Mouse (Mus musculus): ENCODE measurements around the gene Btbd9.

Btbd9 gene

DNA sequence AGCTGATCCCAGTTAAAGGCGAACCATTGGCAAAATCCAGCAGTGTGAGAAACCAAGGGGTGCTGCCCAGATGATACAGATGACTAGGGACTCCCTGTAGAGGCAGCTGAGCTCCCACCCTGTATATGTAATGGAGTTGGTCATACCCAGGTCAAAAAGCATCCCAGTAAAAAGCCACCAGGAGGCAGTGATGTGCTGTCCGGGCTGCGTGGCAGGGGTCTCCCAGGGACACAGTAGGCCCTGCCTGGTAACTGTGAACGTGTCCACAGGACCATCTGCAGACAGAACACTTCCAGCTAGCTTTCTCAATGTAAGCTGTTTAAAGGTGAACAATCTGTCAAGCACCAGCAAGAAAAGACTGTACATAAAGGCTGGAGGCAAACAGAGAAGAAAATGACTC is 343.6 kb downstream of the Btbd9 start:
- DNase-seq = no peak

DNA sequence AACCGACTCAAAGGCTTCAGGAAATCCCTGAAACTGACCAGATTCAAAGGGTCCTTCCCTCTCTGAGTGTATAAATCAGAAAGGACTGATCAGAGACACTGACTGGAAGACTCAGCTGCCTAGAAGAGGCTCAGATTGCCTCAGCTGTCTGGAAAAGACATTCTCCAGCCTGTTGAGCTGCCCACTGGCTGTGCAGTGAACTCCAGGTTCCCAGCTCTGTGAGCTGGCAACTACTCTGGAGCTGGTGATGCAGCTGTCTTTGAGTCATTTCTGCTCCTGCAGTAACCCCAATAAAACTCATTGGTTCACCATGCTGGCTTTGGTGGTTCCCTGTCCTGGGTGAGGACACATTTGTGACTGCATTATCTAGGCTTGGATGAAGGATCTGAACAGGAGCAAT is 344.8 kb downstream of the Btbd9 start:
- DNase-seq = no peak

DNA sequence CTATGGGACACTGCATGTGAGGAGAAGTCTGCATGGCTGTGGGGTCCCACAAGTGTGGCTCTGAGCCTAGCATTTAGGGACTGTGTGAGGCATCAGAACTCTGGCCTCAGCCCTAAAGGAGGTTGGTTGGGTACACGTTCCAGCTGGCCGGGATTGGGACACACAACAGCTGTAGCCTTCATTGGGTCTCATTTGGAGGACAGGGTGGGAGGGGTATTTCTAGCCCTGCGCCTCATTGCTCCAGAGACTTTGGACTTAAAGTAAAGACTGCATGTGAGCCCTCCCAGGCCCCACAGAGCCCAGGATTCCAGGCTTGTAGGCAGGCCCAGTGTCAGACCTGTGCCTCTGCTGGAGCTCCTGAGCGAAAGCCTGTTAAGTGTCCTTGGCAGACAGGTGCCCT is 345.9 kb downstream of the Btbd9 start:
- DNase-seq = peak; percentile 19 to 47

DNA sequence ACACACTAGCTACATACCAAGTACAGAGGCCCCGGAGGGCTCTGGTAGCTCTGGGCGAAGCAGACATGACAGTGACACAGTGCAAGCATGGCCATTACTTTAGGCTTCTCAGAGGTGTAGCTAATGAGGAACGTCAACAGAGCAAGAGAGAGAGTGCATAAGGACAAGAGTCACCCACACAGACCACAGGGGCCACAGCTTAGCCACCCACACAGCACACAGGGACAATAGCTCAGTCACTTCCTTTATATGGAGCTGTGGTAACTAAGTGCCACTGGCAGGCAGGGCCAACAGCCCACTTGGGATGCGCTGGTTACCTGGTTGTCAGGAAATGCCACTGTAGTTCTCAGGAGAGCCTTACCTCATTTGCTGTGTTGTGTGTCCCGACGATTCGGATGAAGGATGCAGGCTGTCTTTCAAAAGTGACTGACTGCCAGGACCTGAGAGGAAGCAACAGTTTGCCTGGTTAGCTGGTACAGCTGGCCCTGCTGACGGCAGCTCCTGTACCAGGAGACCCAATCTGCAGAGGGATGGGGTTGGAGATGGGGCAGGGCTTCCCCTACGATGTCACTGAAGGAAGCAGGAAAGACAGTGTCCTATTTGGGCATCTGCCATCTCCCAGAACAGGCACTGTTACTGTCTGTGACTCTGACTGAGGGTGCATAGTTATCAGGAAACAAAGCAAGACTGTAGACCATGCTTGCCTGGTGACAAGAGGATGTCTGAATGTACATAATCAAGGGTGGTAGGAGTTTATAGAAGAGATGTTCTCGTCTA is 347.7 kb downstream of the Btbd9 start:
- DNase-seq = no peak

DNA sequence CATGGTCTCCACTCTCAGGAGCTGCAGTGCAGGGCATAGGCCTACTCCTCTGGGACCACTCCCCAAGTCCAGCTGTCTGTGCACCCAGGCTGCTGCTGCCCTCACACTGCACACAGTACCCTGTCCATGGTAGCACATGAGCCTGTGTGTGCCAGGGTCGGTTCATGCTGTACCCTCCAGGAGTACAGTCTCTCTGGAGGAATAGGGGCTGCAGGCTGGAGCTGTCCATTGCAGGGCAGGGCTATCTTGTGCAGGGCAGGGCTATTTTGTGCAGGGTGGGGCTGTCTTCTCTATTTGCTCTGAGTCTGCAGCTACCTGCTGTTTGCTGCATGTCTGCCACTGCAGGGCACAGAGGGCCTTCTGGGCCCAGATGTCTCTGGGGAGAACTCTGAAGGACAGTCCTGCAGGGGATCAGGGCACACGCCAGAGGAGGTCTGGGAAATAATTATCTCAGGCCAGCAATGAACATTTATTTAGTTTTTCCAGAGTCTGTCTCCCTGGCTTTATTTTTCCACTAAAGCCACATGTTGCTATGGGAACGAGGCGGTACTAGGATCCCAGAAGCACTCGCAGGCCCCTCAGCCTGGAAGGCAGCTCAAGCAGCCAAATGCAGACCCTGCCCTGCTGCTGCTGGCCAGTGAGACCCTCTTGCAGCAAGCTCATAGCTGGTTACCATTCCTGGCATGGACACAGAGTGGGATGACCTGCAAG is 351.1 kb downstream of the Btbd9 start:
- no peak for DNase-seq

DNA sequence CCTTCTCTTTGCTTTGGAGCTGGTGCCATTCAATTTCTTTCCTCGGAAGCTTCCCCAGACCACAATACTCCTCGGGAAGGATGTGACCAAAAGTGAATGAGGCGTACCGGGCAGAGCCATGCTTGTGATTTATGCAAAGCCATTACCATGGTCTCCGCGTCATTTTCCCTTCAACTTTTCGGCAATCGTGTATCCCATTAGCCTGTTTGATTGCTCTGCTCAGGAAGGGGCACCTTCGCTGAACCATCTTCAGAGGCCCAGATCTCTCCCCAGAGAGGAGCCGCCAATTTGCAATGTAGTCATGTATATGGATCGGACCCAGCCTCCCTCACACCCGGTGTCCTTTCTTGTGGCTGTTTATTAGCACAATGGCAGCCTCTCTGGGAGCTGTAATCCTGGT is 353.5 kb downstream of the Btbd9 start:
- DNase-seq = no peak

DNA sequence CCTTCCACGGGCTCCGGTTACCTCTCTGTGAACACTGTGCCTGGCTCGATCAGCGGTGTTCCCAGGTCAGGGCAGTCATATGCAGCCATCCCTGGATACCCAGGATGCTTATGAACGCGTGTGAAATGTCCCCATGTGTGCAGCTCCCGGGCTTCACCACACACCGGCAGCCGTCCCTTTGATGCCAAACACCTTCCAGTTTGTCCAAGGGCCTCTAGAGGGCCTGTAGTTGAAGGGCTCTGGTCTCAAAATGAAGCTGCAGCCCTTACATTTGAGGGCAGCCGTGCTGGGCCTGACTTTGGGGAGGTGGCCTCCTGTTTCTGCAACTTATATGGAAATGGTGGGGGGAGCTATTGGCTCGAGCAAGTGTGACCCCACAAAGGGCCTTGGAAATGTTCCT is 353.9 kb downstream of the Btbd9 start:
- DNase-seq = no peak

DNA sequence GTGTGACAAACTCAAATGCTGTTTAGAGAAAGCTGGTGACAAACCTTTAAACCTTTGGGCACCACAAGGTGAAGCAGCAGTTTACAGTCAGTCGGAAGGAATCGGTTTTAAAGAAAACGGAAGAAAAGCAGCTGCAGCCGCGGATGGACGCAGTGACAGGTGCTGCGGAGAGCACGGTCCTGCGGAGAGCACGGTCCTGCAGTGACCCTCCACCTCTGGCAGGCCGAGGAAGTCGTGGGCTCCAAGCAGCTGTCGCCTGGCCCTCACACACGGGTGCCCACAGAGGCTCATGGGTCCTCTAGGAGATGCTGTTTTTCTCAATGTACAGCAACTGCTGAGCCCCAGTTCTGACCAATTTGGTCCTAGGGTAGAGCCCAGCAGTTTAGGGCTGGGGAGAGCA is 354.6 kb downstream of the Btbd9 start:
- DNase-seq = no peak

DNA sequence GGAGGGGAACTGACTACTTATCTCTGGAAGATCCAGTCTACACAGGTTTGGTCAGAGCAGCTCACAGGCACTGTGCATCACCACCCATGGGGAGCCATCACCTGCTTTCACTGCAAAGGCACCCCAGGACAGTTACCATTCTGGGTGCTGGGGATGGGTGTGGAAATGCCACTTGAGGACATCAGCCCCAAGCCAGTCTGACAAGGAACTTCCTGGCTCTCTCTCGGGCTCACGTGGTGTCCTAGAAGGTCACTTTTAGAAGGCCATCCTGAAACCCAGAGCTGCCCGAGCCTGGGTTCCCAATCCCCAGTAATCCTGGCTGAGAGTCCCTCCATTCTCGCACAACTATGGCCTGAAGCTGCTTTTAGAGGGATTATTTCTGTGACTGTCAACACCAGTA is 360.5 kb downstream of the Btbd9 start:
- no peak for DNase-seq

DNA sequence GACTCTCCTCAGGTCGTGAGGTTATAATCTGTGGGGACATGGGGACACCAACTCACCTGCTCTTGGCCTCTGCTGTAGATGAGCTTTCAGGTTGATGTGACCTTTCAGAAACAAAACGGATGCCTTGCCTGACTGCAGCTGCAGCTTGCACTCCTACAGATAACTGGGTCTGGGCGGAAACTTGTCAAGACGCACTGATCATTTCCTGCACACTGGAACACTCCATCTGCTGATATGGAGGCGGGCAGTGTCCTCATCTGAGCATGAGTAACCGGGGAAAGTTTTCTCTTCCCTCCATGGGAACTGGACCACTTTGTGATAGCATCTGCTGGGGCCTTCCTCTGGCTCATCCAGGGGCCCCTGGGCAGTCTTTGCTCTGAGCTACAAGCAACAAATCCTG is 361.9 kb downstream of the Btbd9 start:
- no peak for DNase-seq

DNA sequence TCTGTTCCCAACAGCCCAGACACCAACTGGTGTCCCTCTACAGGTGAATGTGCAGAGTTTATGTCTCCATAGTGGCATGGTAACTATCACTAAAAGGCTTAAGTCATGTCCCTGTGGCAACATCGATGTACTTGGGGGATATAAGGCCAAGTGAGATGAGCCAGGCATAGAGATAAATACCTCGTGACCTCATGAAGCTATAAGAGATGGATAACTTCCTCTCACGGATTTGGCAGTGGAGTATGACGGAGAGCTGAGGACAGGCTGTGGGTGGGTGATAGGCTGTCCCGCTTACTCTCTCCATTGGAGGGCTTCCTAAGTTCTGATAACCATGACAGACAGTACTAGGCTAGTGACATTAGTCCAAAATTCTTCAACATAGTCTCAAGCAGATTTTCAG is 362.9 kb downstream of the Btbd9 start:
- no peak for DNase-seq

DNA sequence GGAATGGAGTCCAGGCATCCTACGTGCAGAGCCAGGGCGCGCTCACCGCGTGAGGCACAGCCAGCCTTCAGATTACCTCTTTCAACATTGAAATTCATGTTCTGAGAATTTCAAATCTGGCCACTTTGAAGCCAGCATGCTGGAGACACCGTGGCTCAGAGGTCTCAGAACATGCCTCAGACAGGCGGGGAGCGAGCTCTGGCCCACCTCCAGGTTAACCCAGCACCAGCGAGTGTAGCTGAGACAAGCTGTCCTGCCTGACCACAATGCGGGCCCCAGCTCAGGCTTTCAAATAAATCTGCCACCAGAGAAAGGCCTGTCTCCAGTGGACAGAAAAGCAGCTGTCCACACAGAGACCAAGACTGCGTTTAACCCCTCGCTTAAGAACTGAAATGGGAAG is 363.6 kb downstream of the Btbd9 start:
- DNase-seq = no peak

DNA sequence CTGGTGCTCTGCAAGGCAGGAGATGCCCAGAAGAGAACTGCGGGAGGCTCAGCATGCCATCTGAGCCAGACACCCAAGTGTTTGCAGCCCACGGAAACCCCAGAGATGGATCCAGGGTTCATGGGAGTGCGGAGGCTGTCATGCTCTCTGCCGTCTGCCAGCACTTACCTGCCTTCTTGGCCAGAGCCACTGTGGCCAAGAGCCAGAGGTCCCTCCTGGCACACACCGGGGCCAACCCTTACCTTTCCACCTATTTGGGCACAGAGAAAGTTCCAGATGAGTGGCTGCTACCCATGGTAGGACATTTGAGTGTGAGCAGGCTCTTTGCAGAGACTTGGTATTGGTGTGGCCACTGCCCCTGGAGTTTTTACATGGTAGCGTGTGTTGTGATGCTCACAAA is 365.4 kb downstream of the Btbd9 start:
- DNase-seq = no peak

DNA sequence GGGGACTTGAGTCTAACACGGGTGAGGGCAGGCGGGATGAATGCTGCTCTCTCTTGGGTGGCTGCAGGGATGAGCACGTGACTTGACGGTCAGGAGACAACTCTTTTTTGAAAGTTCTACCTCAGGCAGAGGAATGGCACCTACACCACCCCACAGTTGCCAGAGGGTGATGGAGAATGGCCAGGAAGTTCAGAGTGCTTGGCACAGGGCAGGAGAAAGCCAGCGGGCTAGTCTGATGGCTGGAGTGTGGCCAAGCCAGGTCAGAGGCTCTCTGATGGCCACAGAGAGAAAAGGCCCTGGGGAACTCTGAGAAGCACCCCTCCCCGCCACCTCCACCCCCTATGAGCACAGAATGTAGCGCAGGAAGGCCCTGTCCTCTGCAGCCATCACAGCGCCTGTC is 366.0 kb downstream of the Btbd9 start:
- DNase-seq = no peak

DNA sequence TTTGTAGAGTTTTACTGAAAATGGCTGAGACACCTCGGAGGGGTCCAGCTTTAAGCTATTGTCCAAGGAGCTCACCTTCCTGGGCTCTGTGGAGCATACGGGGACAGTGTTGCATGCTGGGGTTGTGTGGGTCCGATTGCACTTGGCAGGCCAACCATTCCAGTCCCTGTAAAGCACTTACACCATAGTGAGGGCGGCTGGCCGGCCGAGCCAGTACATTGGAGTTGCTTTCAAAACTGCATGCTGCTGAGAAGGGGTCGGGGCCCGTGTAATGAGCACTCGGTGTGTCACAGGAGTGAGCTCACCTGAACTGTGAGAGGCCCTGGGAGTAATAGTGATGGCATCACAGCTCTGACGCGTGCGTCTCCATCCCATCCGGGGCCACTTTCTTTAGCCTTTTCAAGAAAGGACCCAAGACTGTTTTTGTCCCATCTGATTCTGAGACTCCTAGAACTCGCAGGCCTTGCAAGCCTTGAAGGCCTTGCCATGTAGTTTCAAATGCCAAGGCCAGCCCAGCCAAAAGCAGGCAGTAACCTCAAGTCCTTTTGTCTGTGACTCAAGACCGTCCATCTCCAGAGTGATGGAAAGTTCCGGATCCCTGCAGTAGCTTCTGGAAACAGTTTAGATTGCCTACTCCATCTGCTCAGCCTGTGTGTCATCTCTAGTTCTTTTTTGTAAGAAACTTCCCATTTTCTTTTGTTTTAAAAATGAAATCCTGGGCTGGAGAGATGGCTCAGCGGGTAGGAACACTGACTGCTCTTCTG is 371.0 kb downstream of the Btbd9 start:
- DNase-seq = no peak

DNA sequence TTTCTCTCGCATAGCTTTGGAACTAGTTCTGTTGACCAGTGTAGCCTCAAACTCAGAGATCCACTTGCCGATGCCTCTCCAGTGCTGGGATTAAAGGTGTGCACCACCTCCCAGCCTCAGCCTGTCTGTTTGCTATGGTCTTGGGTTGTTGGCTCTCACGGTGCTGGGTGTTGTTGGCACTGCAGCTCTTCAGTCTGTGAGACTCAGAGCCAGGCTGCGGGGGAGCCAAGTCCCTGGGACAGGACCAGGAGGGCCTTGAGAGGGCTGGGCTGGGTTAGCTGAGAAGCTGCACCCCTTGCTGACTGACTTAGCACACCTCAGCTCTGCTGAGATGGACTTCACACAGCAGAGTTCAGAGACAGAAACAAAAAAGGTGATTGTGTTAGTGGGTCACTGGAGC is 376.0 kb downstream of the Btbd9 start:
- no peak for DNase-seq

DNA sequence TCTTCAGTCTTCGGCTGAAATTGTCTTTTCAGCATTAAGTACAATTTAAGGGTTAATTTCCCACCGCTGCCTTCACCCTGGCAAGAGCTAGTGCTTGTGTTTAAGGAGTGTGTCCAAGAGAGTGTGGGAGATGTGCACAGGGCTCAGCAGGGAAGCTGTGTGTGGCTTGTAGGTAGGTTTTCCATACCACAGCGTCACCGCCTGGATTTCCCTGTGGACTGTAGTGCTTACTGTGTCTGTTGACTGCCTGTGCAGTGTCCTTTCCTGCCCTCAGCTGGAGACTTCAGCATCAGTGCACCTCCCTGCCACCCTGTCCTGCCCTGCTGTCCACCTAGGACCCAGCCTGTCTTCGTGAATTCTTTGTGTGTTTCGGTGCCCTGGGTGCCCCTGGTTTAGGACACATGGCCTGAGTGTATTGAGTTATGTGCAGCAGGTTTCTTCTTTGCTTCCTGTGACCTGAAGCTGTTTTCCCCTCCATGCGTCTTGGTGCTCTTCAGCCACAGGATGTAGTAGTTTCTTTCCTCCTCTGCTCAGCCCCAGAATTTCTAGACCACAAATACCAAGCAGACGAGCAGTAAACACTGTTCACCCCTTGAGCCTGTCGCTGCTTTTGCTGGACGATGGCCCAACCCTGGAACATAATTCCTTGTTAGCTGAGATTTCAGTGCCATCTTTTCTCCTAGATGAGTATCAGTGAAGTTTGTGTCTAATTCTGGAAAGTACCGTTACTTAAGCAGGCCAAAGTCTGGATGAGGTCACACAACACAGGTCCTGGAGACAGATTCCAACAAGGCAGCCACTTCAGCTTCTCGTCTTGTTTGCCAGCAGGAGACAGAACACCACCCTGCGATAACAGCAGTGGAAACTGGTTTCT is 376.7 kb downstream of the Btbd9 start:
- DNase-seq = no peak

DNA sequence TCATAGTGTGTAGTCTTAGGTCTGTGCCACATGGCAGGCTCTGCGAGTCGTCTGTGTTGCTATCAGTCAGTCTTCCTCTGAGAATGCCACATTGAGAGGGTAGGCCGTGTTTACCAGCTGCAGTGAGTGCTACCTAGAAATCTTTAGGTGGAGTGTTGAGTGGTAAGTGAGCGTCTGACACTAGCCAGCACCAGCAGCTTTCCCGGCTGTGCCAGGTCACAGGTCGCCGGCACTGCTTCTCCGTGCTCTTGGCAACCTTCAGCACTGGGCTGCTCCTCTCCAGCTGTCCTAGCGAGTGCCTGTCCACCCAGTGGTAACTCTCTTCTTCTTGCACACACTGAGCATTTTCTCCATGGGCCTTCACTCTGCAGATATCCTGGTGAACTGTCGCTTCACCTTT is 377.9 kb downstream of the Btbd9 start:
- no peak for DNase-seq

DNA sequence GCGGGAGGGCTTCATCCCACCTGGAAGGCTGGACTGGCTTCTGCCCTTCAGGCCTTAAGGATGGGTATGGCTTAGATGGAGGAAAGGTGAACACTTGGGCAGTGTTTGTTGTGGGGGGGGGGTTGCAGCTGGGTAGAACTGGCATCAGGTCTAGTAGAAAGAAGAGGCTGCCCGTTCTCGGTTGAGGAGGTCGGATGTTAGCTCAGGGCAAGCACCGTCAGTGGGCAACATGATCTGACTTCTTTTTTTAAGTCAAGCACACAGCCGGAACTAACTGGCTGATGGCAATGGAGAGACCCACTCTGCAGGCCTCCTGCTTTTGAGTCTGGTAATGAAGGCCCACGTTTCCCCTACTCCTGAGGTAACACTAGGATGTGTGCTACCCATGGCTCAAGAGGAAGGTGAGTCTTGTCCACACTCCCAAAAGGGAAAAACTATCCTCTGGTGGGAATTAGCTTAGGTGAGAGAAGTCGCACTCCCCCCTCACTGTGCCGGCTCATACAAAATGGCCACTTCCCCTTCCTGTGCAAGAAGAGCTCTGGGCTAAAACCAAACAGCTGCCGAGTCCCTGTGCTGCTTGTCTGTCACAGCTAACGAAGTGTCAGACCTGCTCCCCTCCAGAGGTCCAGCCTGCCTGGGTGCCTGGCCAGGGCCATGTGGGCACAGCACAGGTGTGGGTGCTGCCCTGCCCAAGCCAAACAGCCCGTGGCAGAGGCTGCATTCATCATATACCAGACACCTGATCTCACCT is 378.8 kb downstream of the Btbd9 start:
- peak in 1 of 2 experiments; percentile 9 for DNase-seq

DNA sequence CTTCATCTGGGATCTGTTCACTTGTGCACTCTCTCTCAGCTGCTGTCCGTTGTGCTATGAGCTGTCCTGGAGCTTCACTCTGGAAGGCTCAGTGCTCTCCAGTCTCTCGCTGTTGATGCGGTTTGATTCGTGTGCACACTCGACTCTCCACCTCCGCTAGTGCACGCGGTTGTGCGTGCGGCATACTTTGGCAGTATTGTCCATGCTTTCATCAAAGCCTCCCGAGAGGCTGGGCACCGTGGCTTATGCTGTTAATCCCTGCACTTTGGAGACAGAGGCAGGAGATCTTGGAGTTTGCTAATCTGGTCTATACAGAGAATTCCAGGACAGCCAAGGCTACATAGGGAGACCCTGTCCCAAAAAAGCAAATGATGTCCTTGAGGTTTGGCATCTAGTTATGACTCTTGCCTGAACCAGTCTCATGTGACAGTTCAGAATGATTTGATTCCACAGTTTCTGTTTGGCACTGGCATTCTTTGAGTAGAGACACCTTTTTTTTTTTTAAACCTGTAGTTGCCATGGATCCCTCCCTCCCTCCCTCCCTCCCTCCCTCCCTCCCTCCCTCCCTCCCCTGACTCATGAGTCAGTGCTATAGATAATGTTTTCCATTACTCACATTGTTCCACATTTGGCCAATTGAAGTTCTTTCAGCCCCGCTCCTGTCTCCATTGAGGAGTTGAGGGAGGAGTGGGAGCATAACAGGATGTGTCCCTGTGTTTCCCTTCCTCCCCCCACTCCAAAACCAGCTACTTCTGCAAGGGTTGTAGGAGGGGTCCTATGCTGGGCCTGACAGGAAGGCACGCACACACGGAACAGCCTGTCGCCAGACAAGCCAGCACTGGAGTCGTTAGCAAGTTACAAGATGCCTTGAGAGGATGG is 379.6 kb downstream of the Btbd9 start:
- DNase-seq = peak in 1 of 2 experiments; percentile 5

DNA sequence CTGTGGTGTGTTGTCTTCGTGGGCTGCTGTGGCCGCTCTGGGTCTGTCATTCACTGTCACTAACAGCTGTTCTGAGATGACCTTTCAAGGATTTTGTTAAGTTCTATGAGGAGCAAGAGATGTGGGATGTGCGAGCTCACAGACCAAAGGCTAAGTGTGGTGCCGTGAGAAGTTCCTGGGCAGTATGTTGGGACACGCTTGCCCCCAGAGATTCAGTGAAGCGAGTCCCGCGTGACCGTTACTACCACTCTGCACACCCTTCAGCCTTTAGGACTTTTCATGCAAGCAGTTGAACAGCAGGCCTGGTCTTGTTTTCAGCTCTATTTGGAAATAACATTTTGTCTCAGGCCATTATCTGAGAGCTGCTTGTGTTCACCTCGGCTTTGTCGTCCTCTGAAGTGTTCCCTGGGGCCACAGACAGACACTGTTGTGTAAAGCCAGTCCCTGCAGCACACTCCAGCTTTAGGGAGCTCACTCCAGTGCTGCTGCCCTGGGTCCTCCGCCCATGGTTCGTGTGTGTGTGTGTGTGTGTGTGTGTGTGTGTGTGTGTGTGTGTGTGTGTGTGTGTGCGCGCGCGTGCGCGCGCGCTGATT is 380.6 kb downstream of the Btbd9 start:
- DNase-seq = peak in 1 of 2 experiments; percentile 2

All from lung, adult 18-20 months (tissue).